ENCODE assay signal across 31 mouse cellular contexts in the genomic region with DNA sequence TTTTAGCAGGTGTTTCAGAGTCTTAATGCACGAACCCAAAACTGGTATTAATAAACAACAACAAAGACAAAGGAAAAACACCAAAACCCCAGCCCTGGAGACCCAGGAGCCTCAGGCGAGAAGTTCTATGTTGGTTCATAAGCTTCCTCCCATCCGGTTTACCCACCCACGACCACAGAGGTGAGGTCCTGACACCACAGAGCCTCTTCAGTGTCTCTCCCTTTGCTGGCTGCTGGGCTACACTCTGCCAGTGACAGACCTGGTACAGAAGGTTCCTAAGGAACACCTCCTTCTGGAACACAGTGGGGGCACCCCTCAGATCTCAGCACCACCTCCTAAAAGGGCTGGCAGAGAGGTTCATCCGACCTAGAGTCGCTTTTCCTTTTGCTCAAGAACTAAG.
"Had no signal": no experiment of that assay in that cellular context is flagged by ENCODE, and none has a peak within 500 bp of the region (broad histone marks: within the 10 kb centered on the region; RNA-seq: fewer than 3 reads in every experiment).

No protein-coding gene starts in this region.

- H3K9me3 ChIP-seq: limb, embryonic 10.5 days; limb, embryonic 12.5 days; limb, embryonic 13.5 days; limb, embryonic 15.5 days; liver, embryonic 12.5 days; liver, embryonic 13.5 days; liver, embryonic 15.5 days; lung, embryonic 15.5 days; midbrain, embryonic 10.5 days; midbrain, embryonic 12.5 days; midbrain, embryonic 13.5 days; neural tube, embryonic 12.5 days had no signal

- H3K27ac ChIP-seq: left cerebral cortex, adult 2 months; limb, embryonic 10.5 days; limb, embryonic 12.5 days; limb, embryonic 13.5 days; limb, embryonic 15.5 days; liver, embryonic 12.5 days; liver, embryonic 13.5 days; liver, embryonic 14.5 days; liver, embryonic 15.5 days; lung, embryonic 15.5 days; macrophage; midbrain, embryonic 10.5 days; midbrain, embryonic 12.5 days; midbrain, embryonic 13.5 days; neural tube, embryonic 12.5 days had no signal

- H3K4me2 ChIP-seq: limb, embryonic 12.5 days; limb, embryonic 13.5 days; limb, embryonic 15.5 days; liver, embryonic 11.5 days; liver, embryonic 12.5 days; liver, embryonic 13.5 days; liver, embryonic 15.5 days; lung, embryonic 14.5 days; lung, embryonic 15.5 days; midbrain, embryonic 12.5 days; midbrain, embryonic 13.5 days; neural tube, embryonic 12.5 days had no signal

- H3K27me3 ChIP-seq: limb, embryonic 12.5 days; limb, embryonic 13.5 days; limb, embryonic 15.5 days; liver, embryonic 12.5 days; liver, embryonic 13.5 days; liver, embryonic 15.5 days; lung, embryonic 15.5 days; megakaryocyte, embryonic 14.5 days; midbrain, embryonic 12.5 days; midbrain, embryonic 13.5 days; neural tube, embryonic 12.5 days had no signal

- H3K9ac ChIP-seq: limb, embryonic 12.5 days; limb, embryonic 13.5 days; limb, embryonic 15.5 days; liver, embryonic 12.5 days; liver, embryonic 13.5 days; liver, embryonic 14.5 days; liver, embryonic 15.5 days; liver, postnatal 0 days; lung, embryonic 14.5 days; lung, embryonic 15.5 days; midbrain, embryonic 12.5 days; midbrain, embryonic 13.5 days; neural tube, embryonic 12.5 days had no signal

- H3K4me1 ChIP-seq: limb, embryonic 12.5 days; limb, embryonic 13.5 days; liver, embryonic 12.5 days; liver, embryonic 13.5 days; liver, embryonic 15.5 days; lung, embryonic 15.5 days; megakaryocyte, embryonic 14.5 days; midbrain, embryonic 10.5 days; midbrain, embryonic 12.5 days; midbrain, embryonic 13.5 days; neural tube, embryonic 12.5 days had no signal

- DNase-seq: left cerebral cortex, postnatal 4 days; liver; liver, embryonic 13.5 days; liver, postnatal 0 days; lung, adult 18-20 months; lung, adult 2 months; lung, embryonic 14.5 days; lung, postnatal 10 days; lung, postnatal 14 days; lung, postnatal 36 days; lung, postnatal 4 days; midbrain, embryonic 14.5 days had no signal

- H3K4me3 ChIP-seq: left cerebral cortex, adult 2 months; limb, embryonic 10.5 days; limb, embryonic 12.5 days; limb, embryonic 13.5 days; limb, embryonic 15.5 days; liver, embryonic 12.5 days; liver, embryonic 13.5 days; liver, embryonic 15.5 days; lung, embryonic 15.5 days; megakaryocyte, embryonic 14.5 days; midbrain, embryonic 10.5 days; midbrain, embryonic 12.5 days; midbrain, embryonic 13.5 days; myocyte; neural tube, embryonic 12.5 days had no signal

- H3K36me3 ChIP-seq: limb, embryonic 10.5 days; limb, embryonic 12.5 days; limb, embryonic 13.5 days; limb, embryonic 15.5 days; liver, embryonic 12.5 days; liver, embryonic 13.5 days; liver, embryonic 15.5 days; lung, embryonic 15.5 days; midbrain, embryonic 10.5 days; midbrain, embryonic 12.5 days; midbrain, embryonic 13.5 days; neural tube, embryonic 12.5 days had no signal

- ATAC-seq: liver, embryonic 12.5 days; liver, postnatal 0 days; lung, postnatal 0 days; midbrain, embryonic 13.5 days; midbrain, embryonic 16.5 days had no signal
